Mouse (Mus musculus): Measurements from ENCODE around the gene Ak8.

Gene Ak8

GRCm38 (mm10) chr2:28730676-28731075 lies 30.7 kb downstream of the Ak8 start:
- in situ Hi-C loops (cut with MboI, MseI): no loop called here

DNA sequence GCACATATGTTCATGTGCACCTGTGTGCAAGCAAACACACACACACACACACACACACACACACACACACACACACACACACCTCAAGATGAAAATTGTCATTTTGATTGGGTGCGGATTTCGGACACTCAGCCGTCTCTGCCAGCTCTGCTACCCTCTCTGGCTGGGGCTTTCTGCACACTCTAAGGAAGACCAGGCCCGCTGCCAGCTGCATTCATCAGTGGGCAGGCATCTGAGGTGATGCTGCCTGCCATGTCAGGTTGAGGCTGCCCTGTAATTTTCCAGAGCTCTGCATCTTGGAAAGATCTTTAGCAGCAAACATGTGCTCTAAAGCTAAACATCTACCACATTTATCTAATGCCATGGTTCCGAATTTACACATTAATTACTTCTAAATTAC lies 37.1 kb downstream of the Ak8 start:
- in situ Hi-C loops (cut with MboI, MseI): no loop called here

GRCm38 (mm10) chr2:28740159-28740558 lies 40.2 kb downstream of the Ak8 start:
- in situ Hi-C loops (cut with MboI, MseI): no loop called here

- in situ Hi-C loops (cut with MboI, MseI): no loop called here
Measured at GRCm38 (mm10) chr2:28742701-28743100, 42.7 kb downstream of the Ak8 start.

GRCm38 (mm10) chr2:28746682-28747332 lies 46.8 kb downstream of the Ak8 start:
- in situ Hi-C loops (cut with MboI, MseI): no loop called here

- in situ Hi-C loops (cut with MboI, MseI): no loop called here
Measured at GRCm38 (mm10) chr2:28747705-28748104, 47.7 kb downstream of the Ak8 start.

- in situ Hi-C loops (cut with MboI, MseI): loop anchor here (5.0 kb wide), 2 partner anchors 226 to 301 kb away; no protein-coding TSS in a partner anchor
Measured at GRCm38 (mm10) chr2:28751186-28751585, 51.2 kb downstream of the Ak8 start.

- in situ Hi-C loops (cut with MboI, MseI): loop anchor here (5.0 kb wide), 2 partner anchors 226 to 301 kb away; no protein-coding TSS in a partner anchor
Measured at GRCm38 (mm10) chr2:28751658-28752057, 51.7 kb downstream of the Ak8 start.

DNA sequence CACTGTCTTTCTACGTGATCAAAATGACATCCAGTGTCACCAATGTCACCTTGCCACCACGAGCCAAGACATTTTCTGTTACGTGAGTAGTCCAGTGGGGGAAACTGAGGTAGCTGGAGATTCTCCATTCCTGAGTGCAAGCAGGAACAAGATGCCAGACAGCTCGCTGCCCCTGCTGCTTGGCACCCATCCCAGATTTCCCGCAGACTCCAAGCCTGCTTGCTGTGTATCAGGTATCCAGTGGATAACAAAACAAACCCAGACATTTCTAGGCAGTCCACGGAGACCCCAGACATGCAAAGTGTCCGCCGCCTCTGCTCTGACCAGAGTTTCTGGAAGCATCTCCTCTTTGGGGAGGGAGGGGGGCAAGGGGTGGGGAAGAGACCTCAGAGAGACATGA lies 52.4 kb downstream of the Ak8 start:
- in situ Hi-C loops (cut with MboI, MseI): loop anchor here (5.0 kb wide), 2 partner anchors 225 to 300 kb away; no protein-coding TSS in a partner anchor

DNA sequence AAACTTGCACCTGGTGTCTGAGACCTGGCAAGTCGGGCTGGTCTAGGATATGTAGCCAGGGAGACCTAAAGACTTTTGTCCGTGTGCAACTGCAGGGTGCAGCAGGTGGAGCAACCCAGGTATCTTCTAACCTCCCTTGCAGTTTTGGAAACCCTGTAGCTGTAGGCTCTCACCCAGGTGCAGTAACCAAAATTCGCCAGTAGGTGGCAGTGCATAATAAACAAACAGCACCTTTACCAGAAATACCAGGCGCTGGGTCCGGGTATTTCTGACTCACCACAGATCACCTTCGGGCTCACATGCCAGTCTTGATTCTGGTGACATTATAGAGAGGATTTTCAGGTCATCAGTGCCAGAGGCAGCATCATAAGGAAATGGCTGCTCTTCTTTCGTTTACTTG lies 55.5 kb downstream of the Ak8 start:
- in situ Hi-C loops (cut with MboI, MseI): loop anchor here in 1 of 2 experiments (5.0 kb wide), 1 partner anchor 292 kb away; no protein-coding TSS in a partner anchor

DNA sequence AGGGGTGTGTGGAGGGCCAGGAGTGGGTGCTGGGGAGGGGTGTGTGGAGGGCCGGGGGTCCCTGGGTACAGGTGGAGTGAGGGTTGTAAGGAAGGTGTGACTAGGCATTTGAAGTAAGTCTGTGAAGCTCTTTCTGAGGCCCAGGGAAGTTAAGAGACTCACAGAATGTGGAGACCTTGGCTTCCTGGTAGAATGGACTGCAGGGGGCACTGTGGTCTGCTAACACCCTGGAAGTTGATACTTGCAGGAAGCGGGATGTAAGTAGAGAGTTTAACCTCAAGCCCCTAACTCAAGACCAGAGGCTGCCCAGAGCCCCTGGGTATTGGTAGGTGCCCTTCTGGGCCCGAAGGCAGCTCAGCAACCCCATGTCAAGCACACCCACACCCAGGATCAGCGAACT lies 56.2 kb downstream of the Ak8 start:
- in situ Hi-C loops (cut with MboI, MseI): loop anchor here in 1 of 2 experiments (5.0 kb wide), 1 partner anchor 291 kb away; no protein-coding TSS in a partner anchor

- in situ Hi-C loops (cut with MboI, MseI): loop anchor here in 1 of 2 experiments (5.0 kb wide), 1 partner anchor 288 kb away; no protein-coding TSS in a partner anchor
Measured at GRCm38 (mm10) chr2:28759441-28759840, 59.5 kb downstream of the Ak8 start.

- in situ Hi-C loops (cut with MboI, MseI): no loop called here
Measured at GRCm38 (mm10) chr2:28766590-28766989, 66.6 kb downstream of the Ak8 start.

- in situ Hi-C loops (cut with MboI, MseI): no loop called here
Measured at GRCm38 (mm10) chr2:28767041-28767440, 67.1 kb downstream of the Ak8 start.

DNA sequence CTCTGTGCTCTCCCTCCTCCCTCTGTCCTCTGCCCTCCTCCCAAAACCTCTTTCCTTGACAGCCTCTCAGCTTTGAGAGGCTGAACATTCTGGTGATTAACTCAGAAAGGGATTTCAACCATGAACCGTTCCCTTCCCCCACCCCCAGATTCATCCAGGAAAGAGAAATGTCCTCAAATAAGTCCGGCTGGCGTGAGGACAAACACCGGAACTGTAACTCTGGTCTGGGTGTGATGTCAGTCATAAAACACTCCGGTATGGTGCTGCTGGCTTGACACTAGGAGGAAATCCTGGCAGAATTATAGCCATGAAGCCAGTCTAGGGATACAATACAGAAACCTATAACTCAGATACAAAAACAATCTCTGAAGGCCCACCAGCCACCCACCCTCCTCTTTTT lies 70.7 kb downstream of the Ak8 start:
- in situ Hi-C loops (cut with MboI, MseI): loop anchor here in 1 of 2 experiments (10.0 kb wide), 1 partner anchor 214 kb away; no protein-coding TSS in a partner anchor

- in situ Hi-C loops (cut with MboI, MseI): loop anchor here in 1 of 2 experiments (10.0 kb wide), 1 partner anchor 211 kb away; no protein-coding TSS in a partner anchor
Measured at GRCm38 (mm10) chr2:28774073-28774472, 74.1 kb downstream of the Ak8 start.

- in situ Hi-C loops (cut with MboI, MseI): loop anchor here in 1 of 2 experiments (10.0 kb wide), 1 partner anchor 208 kb away; no protein-coding TSS in a partner anchor
Measured at GRCm38 (mm10) chr2:28776728-28777127, 76.8 kb downstream of the Ak8 start.

GRCm38 (mm10) chr2:28780001-28780782 lies 80.2 kb downstream of the Ak8 start:
- in situ Hi-C loops (cut with MboI, MseI): no loop called here

DNA sequence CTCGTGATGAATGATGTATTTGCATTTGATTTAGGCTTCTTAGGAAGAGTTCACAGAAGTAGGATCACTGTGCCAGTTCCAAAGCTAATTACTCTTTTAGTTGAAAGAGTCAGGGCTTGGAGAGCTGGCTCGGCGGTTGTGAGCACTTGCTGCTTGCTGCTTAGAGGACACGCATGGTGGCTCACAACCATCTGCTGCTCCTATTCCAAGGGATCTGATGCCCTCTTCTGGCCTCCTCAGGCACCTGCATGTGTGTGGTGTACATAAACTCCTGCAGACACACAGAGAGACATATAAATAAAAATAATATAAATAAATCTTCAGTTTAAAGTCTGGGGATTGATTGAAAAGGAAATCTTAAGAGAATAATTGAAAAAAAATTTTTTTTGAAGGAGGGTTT lies 81.3 kb downstream of the Ak8 start:
- in situ Hi-C loops (cut with MboI, MseI): no loop called here

GRCm38 (mm10) chr2:28786355-28787066 lies 86.5 kb downstream of the Ak8 start:
- in situ Hi-C loops (cut with MboI, MseI): no loop called here

DNA sequence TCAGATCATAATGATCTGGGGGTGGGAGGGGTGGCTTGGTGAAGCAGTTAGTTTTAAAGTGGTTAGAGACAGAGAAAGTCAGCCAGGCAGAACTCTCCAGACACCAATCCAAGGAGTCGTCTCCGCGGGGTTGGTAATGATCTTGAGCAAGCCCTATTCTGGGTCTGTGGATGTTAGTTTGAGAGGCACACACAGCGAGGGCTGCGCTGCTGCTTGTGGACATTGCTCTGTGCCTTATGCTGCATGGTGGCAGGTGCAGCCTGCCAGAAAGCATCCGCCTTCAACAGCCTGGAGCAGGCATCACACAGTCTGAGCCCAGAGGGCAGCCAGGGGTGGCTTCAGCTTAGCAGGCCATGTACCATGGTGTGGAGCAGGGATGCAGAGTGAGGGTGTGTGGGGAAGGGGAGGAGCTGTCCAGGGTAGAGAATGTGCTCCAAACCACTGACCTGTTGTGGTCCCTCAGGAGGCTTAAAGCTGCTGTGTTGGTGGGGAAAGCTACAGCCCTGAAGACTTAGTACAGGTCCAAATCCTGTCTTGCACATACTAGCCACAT lies 87.2 kb downstream of the Ak8 start:
- in situ Hi-C loops (cut with MboI, MseI): no loop called here

All from T-helper 17 cell (primary cell).